Mouse (Mus musculus): Measurements from ENCODE around the gene Gnb1.

Gnb1 gene

DNA sequence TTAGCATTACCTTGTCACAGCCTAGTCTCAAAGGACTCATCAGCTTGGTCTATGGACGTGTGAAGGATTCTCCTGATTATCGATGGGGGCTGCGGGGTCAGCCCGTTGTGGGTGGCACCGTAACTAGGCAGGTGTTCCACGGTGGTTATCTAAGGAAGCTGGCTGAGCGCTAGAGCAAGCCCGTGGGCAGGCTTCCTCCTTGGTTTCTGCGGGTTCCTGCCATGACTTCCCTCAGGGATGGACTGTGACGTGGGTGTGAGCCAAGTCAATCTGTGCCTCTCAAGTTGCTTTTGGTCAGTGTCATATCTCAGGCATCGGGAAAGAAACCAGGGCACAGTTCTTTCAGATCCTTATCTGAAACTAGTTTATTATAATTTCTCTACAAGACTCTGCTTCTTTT is 83.8 kb downstream of the Gnb1 start:
- in situ Hi-C loops (cut with MboI; ENCODE audit: low sequenced_read_pairs) = loop anchor here (5.0 kb wide), 1 partner anchor 93 kb away; no protein-coding TSS in a partner anchor

DNA sequence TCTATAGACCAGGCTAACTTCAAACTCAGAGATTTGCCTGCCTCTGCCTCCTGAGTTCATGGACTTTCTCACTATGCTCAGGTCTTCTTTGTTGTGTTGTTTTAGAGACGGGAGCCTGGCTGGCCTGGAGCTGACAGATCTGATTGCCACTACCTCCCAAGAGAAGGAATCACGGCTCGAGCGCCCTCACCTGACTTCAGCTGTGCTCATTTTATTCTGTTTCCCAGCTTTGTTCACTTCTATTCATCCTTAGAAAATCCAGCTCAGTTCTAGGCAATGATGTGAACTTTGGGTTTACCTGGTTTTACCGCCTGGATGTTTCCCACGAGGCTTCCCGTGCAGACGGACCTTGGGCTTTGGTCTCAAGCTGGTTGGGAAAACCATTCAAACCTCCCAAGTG is 84.4 kb downstream of the Gnb1 start:
- in situ Hi-C loops (cut with MboI; ENCODE audit: low sequenced_read_pairs) = loop anchor here (5.0 kb wide), 1 partner anchor 93 kb away; no protein-coding TSS in a partner anchor

DNA sequence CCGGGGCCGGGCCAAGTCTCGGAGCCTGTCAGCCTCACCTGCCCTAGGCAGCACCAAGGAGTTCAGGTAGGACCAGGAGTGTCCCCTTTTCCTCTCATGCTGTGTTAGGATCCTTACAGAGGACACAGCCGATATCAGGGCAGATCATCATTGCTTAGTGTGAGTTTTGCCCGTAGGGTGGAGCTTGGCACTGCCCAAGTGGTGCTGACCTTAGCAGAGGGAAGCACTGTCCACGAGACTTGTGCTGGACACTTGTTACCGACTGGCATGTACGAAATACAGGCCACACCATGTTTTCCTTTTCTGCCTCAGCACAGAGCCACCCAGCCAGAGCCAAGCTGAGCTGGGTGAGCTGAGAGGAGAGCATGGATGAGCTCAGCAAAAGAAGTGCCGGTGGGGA is 86.0 kb downstream of the Gnb1 start:
- in situ Hi-C loops (cut with MboI; ENCODE audit: low sequenced_read_pairs) = loop anchor here (5.0 kb wide), 1 partner anchor 95 kb away; no protein-coding TSS in a partner anchor

DNA sequence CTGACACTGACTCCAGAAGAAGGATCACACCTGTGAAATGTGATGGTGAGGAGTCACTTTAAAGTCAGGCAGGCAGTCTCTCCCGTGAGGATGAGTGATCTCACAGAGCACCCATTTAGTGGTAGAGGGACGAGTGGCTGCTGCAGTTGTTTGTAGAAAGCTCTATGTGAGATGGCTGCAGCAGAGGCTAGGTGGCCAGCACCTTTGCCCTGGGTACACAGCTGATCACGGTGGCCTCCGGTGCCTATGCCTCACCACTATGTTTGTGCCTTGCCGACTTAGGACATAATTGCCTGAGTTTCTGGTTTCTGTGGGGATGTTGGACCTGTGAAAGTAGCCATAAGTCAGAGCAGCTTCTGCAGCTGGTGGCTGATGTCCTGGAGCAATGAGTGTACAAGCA is 86.6 kb downstream of the Gnb1 start:
- in situ Hi-C loops (cut with MboI; ENCODE audit: low sequenced_read_pairs) = loop anchor here (5.0 kb wide), 1 partner anchor 95 kb away; no protein-coding TSS in a partner anchor

DNA sequence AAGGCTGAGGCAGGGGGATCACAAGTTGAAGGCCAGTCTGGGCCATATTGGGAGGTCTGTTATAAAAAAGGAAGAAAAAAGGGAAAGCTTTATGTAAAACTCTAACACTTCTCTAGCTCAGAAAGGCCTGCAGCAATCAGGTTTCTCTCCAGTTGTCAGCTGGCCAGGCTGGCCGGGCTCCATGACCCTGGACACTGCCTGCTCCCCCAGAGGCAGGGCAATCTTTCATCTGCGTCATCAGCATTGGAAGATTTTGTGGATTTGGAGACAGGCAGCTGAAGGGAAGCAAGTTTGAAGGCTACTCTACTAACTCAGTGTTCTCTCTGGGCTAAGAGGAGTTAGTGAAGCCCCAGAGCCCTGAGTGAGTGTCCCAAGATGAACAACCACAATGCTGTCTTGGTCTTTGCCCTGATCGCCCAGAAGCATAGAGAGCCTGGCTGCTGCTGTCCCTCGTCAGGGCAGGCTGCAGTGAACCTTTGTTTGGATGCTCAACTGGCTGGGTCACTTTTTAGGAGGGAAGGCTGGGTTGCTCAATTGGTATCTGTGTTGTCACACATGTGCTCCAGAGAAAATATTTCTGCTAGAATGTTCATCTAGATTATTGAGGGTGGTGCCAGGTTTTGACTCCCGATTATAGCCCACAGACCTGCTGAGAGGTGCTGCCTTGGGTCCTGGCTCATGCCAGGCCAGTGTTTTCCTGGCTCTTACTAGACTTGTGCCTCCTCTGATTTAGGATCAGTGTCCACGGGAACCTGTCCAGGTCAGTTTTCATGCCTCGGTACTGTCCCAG is 87.4 kb downstream of the Gnb1 start:
- in situ Hi-C loops (cut with MboI; ENCODE audit: low sequenced_read_pairs) = loop anchor here (5.0 kb wide), 1 partner anchor 96 kb away; no protein-coding TSS in a partner anchor

DNA sequence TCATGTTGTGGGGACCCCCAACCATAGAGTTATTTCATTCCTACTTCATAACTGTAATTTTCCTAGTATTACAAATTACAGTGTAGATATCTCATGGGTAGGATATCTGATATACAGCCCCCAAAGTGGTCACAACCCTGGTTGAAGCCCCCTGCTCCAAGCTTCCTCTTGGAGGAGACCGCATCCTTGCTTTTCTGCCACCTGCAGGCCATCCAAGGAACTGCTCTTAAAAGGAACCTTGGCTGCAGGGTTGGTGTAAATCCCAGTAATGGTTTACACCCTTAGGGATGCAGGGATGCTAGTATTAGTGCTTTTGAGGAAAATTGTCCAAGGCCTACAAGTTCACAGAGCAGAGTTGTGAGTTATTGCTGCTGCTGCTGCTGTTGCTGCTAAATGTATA is 89.3 kb downstream of the Gnb1 start:
- in situ Hi-C loops (cut with MboI; ENCODE audit: low sequenced_read_pairs) = no loop called here

DNA sequence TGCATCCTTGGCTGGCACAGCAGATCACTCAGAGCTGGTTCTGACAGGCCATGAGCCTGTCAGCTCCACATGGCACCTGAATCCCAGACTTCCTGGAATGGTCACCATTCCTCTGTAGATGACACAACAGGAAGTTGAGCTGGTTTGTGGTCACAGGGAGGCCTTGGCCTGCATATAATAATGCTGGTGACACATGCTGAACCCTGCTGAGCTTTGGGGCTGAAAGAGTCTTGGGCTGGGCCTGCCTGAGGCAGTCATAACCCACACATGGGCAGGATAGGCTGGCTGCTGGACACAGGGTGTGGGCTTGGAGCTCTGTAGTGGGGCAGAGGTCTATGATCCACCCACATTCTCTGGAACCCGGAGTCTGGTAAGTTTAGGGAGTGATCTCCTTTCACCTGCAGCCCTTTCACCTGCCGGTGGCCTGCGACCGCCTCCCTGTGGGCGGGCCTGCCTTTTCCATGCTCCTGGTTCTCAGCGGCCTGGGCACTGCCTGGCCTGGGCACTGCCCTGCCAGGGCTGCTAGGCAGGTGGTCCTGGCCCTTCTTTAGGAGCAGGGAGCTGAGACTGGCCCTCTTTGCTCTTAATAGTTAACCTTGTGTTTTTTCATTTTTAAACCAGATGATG is 91.2 kb downstream of the Gnb1 start:
- in situ Hi-C loops (cut with MboI; ENCODE audit: low sequenced_read_pairs) = no loop called here

DNA sequence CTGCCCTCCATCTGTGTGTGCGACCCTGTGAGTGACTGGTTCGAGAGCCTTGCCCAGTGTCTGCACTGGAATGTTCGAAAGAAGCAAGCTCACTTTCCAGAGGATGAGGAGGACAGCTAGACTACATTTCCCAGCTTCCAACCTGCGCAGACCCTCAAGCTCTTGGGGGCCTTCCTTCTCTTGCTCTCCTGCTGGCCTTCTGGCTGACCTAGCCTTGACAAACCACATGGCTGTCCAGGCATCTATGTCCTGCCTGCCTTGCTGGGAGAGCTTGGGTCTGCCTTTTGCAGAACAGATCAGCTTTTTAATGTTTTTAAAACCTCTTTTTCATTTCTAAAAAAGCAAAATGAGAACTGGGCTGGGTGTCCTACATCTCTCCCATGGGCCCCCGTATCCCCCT is 98.2 kb downstream of the Gnb1 start:
- in situ Hi-C loops (cut with MboI; ENCODE audit: low sequenced_read_pairs) = no loop called here

DNA sequence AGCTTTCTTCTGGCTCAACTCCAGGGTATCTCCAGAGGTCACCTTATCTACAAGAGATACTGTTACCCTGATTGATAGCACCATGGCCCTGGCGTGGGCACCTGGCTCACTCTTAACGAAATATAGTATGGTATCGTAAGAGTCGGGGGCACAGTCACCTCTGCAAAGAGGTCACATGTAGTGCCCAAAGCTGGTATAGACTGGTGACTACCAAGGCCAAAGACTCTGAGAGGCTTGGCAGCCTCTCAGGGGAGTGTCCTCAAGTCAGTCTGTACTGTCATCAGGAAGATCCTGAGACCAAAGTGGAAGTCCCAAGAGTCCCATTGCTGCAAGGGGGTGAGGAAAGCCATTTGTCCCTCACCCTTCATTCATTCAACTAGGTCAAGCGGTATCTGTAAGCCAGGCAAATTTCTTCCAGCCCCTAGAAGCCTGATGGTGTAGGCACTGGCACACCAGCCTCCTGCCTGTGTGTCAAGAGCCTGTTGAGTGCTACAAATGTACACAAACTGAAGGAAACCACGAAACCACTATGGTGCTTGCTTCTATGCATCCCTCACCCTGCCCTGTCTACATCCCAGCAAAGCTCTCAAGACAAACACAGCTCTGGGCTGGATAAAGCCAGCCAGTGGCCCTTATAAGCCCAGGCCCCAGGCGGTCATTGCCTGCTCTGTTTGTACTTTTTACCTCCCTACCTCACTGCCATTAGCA is 100.0 kb downstream of the Gnb1 start:
- in situ Hi-C loops (cut with MboI; ENCODE audit: low sequenced_read_pairs) = no loop called here

DNA sequence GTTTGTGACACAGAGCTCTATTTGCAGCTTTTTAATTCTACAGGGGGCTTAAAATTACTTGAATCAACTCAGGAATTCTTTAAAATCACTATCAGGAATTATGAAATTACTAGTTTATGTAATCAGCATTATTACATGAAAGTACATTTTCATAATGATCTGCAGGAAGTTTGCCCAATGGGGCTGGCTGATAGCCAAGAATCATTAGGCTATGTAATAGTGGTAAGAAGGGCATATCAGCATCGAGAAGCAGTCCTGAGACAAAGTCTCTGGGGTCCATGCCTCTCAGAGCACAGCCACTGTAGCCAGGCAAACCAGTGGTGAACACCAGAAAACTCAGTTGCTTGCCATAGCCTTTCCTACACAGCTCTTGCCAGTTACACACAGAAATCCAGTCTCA is 102.6 kb downstream of the Gnb1 start:
- in situ Hi-C loops (cut with MboI; ENCODE audit: low sequenced_read_pairs) = no loop called here

DNA sequence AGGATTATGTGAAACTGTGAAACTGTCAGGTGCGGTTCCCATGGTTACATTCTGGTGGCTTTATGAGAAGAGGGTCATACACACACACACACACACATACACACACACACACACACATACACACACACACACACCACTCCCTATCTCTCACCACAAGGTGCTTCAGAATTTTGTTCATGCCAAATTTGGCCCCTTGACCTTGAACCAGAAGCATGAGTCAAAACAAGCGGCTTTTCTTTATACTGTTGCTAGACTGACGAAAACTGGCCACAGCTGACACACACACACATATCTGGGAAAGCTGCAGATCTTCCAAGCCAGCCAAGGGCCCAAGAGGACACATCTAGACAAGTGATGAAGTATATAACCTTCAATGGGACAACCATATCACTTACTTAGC is 104.6 kb downstream of the Gnb1 start:
- in situ Hi-C loops (cut with MboI; ENCODE audit: low sequenced_read_pairs) = no loop called here

DNA sequence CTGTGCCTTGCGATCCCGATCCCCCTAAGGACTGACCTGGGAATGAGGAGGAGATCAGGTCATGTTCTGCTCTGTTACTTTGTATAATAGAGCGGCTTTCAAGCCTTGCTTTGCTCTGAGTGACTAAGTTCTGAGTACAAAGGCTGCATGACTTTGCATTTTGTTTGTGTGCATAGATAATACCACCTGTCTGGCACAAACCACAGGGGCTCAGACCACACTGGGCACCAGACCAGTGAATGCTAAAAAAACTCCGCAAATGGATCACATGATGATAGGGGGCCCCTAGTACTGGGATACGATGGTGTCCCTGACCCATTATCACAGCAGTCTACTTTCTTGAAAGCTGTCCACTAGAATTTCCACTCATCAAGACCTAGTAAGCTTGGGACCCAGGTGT is 105.4 kb downstream of the Gnb1 start:
- in situ Hi-C loops (cut with MboI; ENCODE audit: low sequenced_read_pairs) = no loop called here

DNA sequence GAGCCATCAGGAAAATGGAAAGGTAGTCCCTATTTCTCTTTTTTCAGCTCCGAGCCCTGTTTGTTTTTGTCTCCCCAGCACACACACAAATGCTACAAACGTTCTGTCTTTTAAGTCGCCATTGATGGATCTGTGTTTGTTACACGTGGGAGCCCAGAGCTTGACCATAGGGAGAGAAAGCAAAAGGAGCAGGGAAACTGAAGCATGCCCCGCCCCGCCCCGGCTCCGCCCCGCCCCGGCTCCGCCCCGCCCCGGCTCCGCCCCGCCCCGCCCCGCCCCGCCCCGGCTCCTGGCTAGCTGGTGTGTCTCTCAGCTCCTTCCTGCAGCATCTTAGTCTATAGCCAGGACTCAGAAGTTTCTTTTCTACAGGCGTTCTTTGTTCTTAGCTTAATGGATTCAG is 107.4 kb downstream of the Gnb1 start:
- in situ Hi-C loops (cut with MboI; ENCODE audit: low sequenced_read_pairs) = no loop called here

DNA sequence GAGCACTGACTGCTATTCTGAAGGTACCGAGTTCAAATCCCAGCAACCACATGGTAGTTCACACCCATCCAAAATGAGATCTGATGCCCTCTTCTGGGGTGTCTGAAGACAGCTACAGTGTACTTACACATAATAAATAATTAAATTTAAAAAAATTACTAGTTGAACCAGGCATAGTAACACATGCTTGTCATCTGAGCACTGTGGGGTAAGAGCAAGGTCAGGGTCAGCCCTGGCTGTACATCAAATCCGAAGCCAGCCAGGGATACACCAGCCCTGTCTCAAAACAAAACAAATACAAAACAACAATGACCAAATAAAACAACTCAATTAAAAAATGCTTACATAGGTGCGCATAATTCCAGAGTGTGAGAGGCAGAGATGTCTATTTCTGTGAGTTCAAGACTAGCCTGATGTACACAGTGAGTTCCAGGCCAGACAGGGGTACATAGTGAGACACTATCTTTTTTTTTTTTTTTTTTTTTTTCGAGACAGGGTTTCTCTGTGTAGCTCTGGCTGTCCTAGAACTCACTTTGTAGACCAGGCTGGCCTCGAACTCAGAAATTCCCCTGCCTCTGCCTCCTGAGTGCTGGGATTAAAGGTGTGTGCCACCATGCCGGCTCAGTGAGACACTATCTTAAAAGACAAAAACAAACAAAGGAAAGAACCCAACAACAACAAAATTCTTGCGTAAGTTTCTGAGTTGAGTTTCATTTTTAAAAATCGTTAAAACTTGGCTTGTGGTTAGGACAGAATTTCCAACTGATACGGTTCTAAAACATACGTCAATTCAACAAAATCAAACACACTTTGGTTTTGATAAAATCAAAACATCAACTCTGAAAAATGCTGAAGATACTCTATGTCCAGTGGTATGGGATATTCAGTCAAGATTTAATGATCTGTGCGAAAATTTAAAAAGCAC is 109.0 kb downstream of the Gnb1 start:
- in situ Hi-C loops (cut with MboI; ENCODE audit: low sequenced_read_pairs) = no loop called here

DNA sequence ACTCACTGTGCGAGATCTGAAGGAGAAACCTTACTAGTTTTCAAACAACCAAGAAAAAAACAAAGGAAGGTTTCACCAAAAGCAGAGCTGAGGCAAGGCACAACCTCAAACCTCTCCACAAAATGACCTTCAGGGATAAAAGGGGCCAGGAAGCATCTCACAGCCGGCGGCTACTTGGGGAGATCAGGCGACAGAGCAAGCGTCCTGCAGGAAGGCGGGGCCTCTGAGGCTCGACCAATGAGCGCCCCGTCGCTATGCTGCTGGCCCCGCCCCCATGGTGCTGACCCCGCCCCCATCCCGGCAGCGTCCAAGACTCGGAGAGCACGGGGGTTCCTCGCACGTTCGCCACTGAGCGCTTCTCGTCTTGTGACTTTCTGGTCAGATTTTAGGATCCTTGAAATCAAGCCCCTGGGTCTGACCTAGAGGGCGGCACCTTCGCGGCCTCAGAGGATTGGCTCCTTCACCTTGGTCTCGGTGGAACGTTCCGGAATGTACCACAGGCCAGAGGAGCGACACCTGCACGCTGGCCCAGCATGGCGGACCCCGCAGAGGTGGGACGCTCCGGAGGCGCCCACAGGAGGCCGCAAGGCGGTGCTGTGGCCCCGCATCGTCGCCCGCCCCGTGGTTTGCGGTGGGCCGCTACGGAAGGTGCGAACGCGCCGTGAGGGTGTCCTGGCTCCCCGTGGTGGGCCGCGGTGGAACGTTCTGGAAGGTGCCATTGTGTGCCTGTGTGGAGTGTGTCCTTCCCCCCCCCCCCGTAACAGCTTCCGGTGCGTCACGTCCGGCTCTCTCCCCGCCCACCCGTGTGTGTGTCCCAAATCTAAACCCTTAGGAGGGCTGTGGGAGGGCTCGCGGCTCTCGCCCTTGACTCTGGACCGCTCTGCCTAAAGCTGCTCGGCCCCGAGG is 110.2 kb downstream of the Gnb1 start, which contains the start of gene Slc35e2:
Slc35e2 (plus strand) TSS at position 326 of the 906 bp plus-strand sequence.
- in situ Hi-C loops (cut with MboI; ENCODE audit: low sequenced_read_pairs) = no loop called here

DNA sequence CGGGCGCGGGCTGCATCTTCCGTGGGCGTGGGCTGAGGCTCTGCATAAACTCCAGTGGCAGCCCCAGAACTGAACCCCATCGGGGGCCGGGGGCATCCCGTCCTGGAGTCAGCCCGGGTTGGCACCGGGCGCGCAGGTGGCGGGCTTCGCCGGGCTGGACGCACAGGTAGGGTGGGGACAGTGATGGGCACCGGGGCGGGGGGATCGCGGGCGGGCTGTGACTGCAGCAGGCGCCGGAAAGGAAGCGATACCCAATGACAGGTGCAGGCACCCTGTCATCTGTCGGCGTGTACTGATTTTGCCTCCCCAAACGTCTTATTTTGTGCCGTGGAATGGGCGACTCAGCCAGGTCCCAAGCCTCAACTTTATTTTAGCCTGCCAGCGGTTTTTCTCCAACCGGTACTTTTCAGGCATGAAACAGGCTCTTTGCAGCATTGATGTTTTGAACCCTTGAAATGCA is 110.9 kb downstream of the Gnb1 start:
- in situ Hi-C loops (cut with MboI; ENCODE audit: low sequenced_read_pairs) = no loop called here

DNA sequence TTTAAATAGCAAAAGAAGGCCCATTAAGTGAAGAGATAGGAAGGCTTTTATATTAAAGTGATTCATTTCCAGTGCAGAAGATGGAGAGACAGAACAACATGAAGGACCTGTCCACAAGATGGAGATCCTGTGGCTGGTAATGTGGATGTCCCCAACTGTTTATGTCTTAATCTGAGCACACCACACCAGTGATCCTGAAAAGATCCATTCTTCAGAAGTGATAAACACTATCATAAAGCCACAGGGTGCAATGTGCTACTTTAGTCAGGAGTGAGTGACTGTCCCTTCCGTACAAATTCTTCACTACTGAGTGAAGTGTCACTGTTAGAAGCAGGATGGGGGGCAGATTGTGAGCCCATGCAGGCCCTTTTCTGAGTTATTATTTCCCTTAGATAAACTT is 111.6 kb downstream of the Gnb1 start:
- in situ Hi-C loops (cut with MboI; ENCODE audit: low sequenced_read_pairs) = no loop called here

DNA sequence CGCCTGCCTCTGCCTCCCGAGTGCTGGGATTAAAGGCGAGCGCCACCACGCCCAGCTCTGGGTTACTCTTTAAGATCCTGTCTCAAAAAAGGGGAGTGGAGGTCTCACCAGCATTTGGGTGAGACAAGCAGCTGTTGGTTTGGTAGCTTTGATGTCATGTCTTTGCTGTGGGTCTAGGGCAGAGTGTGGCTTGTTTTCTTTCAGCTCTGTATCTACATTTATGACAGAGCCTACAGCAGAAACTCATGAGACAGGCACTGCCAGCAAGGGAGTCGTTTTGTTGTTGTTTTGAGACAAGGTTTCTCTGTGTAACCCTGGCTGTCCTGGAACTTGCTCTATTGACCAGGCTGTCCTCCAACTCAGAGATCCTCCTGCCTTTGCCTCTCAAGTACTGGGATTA is 112.6 kb downstream of the Gnb1 start:
- in situ Hi-C loops (cut with MboI; ENCODE audit: low sequenced_read_pairs) = no loop called here

DNA sequence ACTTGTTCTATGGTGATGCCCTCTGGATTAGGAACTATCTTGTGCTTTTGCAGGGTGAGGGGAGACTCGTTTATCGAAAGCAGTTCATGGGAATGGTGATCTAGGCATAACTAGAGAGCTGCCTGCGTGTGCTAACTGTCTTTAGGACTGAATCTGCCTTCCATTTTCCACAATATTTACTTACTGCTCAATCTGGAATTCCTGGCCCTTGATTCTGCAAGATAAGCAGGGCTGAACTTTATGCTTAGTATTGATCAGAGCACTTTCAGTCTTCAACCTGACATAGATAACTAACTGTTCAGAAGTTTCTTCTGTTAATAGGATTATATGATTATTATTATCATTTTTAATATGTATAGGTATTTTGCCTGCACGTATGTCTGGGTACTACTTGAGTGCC is 114.0 kb downstream of the Gnb1 start:
- in situ Hi-C loops (cut with MboI; ENCODE audit: low sequenced_read_pairs) = no loop called here
